Mouse (Mus musculus): Measurements from ENCODE around the gene Osgep.
"Not testable (repeated sequence)": the region's sequence is repeated elsewhere in the genome, so short reads cannot be mapped to it uniquely, and the experiment has no call there.

Osgep gene

DNA sequence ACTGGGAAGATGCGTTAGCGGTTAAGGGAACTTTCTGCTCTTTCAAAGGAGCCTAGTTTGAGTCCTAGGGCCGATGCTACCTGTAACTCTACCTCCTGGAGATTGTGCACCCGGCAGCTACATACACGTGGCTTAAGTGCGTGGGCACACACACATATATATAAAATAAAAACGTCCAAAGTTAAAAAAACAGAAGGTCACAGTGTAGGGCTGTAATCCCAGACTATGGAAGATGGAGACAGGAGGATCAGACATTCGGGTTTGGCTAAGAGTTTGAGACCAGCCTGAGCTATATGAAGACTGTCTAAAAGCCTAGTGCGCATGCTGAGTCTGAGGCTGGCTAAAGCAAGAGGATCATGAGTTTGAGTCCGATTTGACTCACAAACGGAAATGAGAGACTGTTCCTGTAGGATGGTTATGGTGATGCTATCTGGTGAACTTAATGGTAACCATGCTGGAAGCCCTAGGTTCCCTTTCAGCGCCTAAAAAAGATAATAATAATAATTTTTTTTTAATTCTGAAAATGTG is 6.9 kb upstream of the Osgep start:
- peak; percentile 56 for DNase-seq (ENCODE audit: low read depth, low spot score)

DNA sequence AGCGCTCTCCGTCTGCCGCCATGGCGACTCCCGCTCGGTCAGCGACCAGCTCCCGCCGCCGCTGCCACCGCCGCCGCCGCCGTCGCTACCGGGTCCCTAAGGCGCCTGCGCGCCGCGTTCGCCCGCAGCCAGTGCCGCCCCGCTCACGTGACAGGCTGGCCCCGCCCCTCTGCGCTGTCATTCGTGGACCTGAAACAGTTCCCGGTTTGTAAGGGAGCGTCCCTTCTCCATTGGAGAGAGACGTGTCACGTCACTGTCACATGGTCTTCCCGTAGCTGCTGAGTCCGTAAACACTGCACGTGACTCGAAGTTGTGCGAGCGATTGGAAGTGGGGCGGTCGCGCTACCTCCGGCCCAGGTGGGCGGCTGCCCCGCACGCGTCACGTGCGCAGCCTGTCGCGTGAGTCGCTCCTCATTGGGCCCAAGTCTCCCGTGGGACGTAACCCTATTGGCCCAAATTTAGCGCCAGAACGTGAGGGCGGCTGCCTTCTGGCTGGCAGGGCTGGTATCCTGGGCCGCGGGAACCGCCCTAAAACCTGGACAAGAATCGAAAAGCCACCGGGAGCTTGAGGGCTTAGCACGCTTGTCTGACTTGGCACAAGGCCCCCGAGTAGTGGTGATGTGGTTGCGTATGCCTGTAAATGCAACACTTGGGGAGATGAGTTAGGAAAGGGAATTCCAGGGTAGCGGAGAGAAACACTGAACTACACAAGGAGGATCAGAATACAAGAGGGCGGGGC is 6.2 kb upstream of the Osgep start, which contains the start of the genes Pip4p1 and Pnp:
Gene Pip4p1 (minus strand): TSS at position 103 of the 739 bp plus-strand sequence.
Gene Pnp (plus strand): TSS at position 329 of the 739 bp plus-strand sequence.
- DNase-seq (ENCODE audit: low read depth, low spot score): peak; percentile 100

DNA sequence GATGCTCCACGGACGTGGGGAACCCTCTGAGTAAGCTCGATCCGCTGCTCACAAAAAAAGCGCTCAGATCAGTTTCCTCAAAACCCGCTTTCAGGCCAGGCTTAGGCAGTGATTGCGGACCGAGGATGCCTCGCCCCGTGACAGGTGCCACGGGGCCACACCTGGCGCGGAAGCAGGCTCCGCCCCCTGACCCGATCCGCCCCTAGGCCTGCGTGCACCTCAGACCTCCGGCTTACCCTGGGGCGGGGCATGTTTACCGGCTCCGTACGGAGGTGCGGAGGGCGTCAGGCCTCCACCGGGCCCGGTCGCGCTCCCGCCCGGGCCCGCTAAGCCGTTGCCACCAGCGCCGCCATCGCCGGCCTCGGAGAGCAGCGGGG is 5.7 kb upstream of the Osgep start:
- peak; percentile 59 for DNase-seq (ENCODE audit: low read depth, low spot score)

DNA sequence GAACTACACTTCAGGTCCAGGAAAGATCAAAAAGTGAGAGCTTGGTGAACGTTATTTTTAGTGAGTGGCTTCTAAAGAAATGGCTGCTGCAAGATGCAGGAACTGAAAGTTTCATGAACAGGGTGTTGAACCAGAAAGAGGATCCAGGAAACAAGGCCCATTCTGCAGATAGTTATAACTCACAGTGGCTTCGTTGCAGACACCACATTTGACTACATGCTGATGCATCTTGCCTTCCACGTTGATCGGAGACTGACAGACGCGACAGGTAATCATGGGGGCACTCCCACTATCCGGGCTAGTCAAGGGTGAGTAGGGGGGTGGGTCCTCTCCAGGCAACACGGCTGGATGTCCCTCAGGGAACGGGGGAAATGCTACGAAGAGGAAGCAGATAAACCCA is 5.3 kb upstream of the Osgep start:
- DNase-seq (ENCODE audit: low read depth, low spot score): no peak

DNA sequence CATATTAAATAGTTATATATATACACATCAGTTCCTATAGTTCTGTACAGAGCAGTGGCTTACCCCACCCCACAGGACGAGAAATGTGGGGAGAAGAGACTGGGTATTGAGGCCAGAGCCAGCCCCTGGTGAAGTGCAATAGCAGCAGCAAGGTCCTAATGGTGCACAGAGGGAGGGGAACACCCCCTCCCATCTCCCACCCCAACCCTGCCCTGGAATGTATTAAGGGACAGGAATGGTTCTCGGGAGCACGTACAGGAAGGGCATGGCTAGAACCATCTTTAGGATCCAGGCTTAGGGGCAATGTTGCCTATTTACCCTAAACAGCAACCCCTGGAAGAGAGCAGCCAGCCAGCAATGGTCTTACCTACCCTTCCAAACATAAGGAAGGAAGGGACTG is 2.7 kb upstream of the Osgep start:
- no peak for DNase-seq (ENCODE audit: low read depth, low spot score)

DNA sequence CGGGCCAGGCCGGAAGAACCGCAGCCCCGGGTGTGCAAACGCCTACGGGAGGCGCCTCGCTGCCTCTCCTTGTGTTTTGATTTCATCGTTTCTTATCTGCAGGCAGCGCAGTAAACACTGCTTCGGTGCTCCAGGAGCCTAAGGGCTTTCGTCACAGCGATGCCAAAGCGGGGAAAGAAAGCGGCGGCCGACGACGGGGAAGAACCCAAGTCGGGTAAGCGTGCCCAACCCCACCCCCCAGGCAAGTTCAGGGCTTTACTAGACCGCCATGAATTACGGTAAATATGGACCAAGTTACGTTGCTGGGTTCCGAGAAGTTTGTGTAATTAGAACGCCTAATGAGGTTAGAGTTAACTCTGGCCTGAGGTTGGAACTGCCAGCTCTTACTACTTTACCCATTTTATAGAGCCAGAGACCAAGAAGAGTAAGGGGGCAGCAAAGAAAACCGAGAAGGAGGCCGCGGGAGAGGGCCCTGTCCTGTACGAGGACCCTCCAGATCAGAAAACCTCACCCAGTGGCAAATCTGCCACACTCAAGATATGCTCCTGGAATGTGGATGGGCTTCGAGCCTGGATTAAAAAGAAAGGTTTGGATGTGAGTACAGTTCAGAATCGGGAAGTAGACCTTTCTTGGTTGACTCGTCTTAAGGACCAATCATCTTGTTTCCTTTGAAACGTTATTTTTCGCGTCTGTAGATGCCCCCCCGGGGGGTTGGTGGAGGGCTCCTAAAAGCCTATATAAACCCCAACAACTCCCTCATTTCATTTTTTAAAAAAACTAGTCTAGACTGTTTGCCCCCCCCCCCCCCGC is 623 bp upstream of the Osgep start:
- DNase-seq (ENCODE audit: low read depth, low spot score): no peak

DNA sequence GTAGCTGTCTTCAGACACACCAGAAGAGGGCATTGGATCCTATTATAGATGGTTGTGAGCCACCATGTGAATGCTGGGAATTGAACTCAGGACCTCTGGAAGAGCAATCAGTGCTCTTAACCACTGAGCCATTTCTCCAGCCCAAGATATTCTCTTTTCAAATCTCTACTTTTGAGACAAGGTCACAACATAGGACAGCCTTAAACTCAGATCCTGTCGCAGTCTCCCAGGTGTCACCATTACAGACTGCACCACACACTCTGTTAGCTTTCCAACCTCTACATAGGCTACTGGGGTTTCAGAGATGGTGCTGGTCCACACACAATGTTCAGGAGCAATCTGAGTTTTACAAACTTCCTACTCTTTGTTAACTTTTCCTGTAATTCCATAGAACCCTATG is 1.3 kb downstream of the Osgep start:
- not testable (repeated sequence) for DNase-seq (ENCODE audit: low read depth, low spot score)

DNA sequence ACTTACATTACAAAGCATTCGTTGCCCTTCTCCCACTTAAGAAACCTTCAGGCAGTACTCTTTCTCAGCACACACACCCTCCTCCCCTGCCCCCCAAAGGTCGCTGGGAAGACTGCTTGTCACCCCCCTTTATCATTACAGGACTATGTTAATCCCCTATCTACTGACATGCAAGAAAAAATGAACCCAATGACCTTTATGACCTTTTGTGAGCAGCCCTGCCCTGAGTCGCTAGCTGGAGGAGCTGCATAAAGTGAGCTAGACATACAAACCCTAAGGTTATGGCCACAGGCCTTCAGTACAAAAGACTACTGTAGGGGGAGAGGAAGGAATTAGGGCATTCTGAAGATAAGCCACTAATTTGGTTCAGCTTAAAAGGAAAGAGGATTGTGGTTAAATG is 13.3 kb downstream of the Osgep start:
- peak; percentile 70 for DNase-seq (ENCODE audit: low read depth, low spot score)

DNA sequence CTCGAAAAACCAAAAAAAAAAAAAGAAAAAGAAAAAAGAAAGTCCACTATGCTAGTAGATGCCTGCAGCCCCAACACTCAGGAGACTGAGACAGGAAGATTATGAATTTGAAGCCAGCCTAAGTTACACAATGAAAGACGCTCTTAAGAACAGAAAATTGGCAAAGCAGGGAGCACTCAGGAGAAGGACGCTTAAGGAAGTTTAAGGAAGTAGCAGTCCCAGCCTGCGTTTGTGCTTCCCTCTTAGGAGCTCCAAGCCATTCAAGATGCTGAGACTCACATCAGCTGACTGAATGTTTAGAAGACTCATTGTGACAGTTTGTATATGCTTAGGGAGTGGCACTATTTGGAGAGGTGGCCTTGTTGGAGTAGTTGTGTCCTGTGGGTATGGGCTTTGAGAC is 16.6 kb downstream of the Osgep start:
- DNase-seq (ENCODE audit: low read depth, low spot score): no peak

DNA sequence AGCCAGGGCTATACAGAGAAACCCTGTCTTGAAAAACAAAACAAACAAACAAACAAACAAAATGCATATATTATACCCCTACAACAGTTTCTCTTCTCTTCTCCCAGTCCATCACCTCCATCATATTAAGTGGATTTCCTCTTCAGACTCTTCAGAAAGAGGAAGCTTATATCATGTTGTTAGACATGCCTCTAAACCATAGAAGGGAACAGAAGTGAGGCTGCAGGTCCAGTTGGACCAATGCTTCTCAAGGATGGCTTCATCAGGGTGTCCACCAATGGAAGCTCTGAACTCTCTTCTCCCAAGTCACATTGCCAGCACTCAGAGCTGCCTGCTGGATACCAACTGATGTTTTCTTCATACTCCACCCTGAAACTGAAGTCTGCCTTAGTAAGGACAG is 19.4 kb downstream of the Osgep start:
- DNase-seq (ENCODE audit: low read depth, low spot score): not testable (repeated sequence)

DNA sequence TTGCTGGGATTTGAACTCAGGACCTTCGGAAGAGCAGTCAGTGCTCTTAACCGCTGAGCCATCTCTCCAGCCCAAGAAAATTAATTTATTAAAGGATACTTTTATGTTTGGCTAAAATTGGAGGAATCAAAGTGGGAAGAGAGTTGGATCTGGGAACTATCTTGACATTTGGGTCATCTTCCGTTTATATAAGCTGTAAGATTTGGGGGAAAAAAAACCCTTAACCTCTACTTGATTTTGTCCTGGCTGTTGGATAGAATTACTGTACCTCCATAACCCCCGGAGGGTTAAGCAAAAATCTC is 19.9 kb downstream of the Osgep start:
- no peak for DNase-seq (ENCODE audit: low read depth, low spot score)

DNA sequence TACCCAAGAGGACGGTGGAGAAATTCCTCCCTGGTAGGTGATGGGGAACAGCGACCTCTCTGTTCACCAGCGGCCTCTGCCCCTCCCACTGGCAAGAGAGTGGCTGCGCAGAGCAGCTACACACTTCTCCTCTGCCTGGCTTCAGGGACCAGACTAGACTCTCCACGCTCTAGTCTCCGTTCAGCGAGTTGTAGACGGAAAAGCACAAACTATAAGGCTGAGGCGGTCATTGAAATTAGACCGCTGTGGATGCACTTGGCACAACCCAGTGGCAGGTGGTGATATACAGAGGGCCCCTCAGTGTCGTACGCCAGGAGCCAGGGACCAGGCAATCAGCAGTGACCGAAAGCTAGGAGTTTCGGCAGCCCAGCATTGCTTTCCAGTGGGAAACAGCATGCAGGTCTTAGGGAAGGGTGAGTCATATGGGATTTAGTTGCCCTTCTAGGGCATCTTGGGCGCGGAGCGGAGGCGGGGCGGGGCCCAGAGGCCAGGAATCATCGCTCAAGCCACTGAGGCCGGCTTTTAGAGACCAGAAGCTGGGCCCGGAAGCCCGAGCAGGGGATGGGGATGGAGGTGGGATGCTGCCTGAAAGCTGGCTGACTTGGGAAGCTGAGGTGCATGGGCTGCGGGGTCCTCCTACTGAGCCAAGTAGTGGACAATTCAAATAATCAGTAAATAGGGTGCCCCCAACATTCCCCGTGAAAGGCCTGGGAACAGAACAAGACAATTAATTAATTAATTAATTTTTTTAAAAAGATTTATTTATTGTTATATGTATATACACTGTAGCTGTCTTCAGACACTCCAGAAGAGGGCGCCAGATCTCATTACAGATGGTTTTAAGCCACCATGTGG is 20.5 kb downstream of the Osgep start:
- no peak for DNase-seq (ENCODE audit: low read depth, low spot score)

DNA sequence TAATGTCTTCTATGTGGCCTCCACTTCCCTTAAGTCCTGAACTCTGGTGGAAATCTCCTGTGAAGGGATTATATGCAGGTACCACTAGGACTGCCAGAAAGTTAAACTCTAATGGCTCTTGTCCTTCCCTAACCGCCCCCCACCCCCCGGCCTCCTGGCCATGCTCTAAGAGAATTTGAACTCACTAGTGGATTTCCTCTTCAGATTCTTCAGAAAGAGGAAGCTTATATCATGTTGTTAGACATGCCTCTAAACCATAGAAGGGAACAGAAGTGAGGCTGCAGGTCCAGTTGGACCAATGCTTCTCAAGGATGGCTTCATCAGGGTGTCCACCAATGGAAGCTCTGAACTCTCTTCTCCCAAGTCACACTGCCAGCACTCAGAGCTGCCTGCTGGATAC is 26.7 kb downstream of the Osgep start:
- not testable (repeated sequence) for DNase-seq (ENCODE audit: low read depth, low spot score)

DNA sequence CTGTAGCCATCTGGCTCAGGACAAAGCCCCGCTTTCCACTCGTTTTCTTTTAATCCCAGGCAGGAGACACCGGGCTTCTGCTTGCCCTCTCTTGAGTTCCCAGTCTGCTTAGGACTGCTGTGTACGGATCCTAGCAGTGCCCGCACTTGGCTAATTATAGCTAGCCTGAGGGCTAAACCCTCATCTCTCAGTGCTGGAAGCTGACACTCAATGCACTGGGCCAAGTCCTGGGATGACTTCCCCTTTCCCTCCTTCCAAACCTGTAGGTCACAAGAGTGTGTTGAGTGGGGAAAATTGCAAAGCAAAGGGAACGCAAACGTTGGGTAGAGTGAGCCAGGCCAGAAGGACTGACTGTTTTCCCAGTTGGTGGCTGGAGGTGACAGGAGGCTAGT is 27.3 kb downstream of the Osgep start, which contains the start of gene Klhl33:
Gene Klhl33 (minus strand): TSS at position 134 of the 392 bp plus-strand sequence.
- DNase-seq (ENCODE audit: low read depth, low spot score): no peak

DNA sequence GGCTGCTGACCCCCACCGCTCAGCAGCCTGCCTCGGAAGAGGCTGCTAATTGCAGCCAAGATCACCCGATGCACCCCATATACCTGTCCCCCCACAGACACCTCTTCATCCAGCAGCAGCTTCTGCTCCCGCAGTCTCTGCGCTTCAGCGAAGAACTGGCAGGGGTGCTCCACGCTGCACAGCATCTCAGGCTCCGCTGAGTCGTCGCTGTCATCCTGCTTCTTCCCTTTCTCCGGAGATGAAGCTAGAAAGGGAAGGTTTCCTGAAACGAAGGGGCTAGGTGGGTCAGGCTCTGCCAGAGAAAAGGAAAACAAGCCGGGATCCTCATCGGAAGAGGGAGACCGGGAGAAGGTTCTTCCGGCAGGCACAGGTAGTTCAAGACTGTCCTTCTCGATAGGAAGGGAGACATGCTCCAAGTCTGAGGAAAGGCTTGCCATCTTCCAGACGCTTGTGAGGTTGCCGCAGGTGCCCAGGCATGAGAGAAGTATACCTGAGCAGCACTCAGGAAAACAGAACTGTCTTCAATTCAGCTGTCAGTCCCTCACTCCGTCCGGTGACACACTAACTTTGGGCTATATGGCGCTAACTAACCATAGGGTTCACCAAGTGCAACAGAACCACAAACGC is 27.8 kb downstream of the Osgep start:
- DNase-seq (ENCODE audit: low read depth, low spot score): no peak

DNA sequence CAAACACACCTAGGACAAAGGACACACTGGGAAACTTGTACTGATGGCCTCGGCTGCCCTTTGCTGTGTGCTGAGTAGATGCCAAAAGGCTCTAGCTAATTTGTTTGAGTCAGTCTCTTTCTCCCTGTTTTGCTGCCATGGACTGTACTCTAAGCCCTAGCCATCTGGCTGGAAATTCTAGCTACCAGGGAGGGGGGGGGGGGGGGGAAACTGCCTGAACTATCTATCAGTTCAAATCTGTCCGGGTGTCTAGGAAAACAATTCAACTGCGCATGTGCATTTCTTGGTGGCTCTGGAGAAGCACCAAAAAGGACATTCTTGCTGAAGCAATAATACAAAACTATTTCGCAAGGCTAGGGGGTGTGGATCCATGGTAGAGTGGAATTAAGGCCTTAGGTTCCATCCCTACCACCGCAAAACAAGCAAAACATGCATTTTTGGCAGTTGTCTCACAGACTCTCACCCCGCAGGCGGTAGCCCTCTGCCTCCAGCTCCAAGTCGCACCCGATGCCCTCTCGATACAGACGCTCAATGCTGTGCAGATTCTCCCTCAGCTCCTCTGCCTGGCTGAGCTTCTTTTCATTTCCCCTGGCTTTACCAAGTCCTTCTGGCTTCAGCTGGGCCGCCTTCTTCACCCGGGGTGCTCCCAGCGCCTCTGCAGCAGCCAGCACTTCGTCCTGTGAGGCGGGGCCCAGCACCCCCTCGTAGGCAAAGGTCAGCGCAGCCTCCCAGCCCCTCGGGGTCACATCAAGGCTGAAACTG is 28.5 kb downstream of the Osgep start:
- no peak for DNase-seq (ENCODE audit: low read depth, low spot score)

DNA sequence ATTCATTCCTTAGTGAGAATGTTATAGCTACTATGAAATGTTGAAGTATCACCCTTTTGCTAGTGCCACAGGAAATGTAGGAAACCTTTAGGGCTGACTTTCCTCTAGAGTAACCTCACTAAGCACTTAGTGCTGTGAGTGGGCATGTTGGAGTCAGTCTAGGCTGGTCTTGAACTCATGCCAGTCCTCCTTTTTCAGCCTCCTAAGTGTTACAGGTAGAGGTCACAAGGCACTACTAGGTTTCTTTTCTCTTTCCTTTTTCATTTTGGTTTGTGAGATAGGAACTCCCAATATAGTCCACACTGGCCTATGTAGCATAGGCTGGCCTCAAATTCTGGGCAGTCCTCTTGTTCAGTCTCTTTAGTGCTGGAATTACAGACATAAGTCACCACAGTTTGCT is 29.3 kb downstream of the Osgep start:
- no peak for DNase-seq (ENCODE audit: low read depth, low spot score)

DNA sequence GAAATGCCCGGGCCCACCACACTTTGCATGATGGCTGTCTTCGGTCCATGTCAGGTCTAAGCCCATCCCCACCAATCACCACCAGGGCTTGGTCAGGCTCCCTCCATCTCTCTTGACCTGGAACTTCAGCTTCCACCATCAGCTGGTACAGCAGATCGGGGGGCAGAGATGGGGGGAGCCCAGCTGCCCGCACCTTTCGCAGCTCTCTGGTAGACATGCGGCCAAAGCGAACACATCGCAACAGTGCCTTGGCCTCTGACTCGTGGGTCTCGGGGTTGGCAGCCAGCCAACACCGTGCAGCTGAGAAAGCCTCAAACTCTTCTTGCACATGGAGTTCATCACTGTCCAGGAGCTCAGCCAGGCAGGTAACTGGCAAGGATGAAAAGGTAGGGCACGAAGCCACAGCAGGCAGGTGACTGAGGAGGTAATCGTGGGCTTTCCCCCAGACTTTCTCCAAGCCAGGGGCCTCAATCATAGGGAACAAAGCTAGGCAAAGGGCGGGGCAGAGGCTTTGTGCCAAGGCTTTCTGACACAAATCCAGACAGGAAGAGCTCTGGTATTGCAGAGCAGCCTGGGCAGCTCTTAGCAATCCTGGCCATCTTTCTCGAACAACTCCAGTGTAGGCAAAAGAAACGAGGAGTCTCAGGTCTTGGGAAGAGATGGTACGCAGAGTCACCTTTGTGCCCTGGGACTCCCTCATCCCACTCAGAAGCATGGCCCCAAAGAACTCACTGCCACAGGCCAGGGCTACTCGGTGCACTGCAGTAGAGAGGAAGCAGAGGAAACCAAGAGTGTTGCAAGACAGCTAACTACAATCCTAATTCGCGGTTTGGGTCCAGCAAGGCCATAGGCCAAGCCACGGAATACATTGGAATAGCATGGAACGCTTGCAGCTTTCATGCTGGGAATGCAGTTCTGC is 31.9 kb downstream of the Osgep start:
- no peak for DNase-seq (ENCODE audit: low read depth, low spot score)

DNA sequence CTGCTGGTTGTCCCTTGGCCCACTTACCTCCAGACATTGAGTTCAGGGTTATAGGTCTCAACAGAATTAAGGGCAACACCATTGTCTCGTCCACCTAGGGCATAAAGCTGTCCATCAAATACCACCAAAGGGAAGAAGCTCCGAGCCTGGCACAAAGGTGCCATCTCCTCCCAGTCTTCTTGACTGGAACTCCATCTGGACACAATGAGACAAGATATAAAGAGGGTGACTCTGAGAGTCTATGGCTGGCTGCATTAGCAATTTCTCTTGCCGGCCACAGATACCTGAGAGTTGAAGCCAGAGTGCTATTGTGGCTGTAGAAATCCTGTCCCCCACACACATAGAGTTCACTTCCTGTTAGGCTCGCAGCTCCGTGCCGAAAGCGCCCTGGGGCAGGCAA is 32.6 kb downstream of the Osgep start:
- DNase-seq (ENCODE audit: low read depth, low spot score): no peak

DNA sequence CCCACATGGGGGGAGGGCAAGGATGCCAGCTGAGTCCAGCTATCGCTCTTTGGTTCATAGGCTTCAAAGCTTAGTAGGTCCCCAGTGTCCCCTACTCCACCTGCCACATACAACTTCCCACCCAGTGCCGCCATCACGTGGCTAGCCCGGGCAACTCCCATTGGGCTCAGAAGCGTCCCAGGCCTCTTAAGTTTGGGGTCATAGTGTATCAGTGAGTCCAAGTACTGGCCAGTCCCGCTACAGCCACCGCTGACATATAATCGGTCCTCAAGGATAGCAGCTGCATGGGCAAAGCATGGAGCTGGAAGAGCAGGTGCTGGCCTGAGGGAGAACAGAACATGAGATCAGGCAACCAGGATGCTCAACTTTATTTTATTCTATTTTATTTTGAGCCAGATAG is 33.1 kb downstream of the Osgep start:
- no peak for DNase-seq (ENCODE audit: low read depth, low spot score)
